Mouse (Mus musculus) heart, postnatal 0 days (tissue): ENCODE measurements around the gene Trip13.

ENCODE experiments used
- CTCF ChIP-seq: IDR thresholded peaks from 2 replicates; pipeline ENCODE4 v1.5.1; 2016; ENCODE audit warnings: antibody characterized with exemption, control low read depth, low read depth
- EP300 ChIP-seq: IDR thresholded peaks from 2 replicates; pipeline ENCODE4 v1.6.1; 2016; ENCODE audit warnings: antibody characterized with exemption, low read depth

GRCm38 (mm10) chr13:73938177-73938560 lies 585 bp upstream of the Trip13 start:
- TF ChIP-seq CTCF (no peak), EP300 (no peak)
